Mouse (Mus musculus): ENCODE measurements around the gene Map3k6. TPM values are rescaled to one million over a fixed set of nuclear protein-coding genes. Genes with fewer than 3 reads are reported as not detected.

Map3k6 gene
- polyA plus RNA-seq, 1 experiment, result 1.2 TPM

GRCm38 (mm10) chr4:133255392-133255791 is 14.8 kb downstream of the Map3k6 start:
- TF ChIP-seq TAL1 (IDR thresholded peaks at IDR 0.05; ENCODE audit: low read length), result no peak
- no peaks in the 10 kb centered on the region for H3K9me3 ChIP-seq (ENCODE audit: control insufficient read depth, low read length)
- H3K4me3 ChIP-seq (replicated peaks), result no peak overlapping the region
- H3K36me3 ChIP-seq (ENCODE audit: control insufficient read depth), result no peaks in the 10 kb centered on the region
- H3K27me3 ChIP-seq (ENCODE audit: control insufficient read depth), result peaks cover 64% of the 10 kb centered on the region
- H3K4me1 ChIP-seq (ENCODE audit: control insufficient read depth), result peaks cover 15% of the 10 kb centered on the region

DNA sequence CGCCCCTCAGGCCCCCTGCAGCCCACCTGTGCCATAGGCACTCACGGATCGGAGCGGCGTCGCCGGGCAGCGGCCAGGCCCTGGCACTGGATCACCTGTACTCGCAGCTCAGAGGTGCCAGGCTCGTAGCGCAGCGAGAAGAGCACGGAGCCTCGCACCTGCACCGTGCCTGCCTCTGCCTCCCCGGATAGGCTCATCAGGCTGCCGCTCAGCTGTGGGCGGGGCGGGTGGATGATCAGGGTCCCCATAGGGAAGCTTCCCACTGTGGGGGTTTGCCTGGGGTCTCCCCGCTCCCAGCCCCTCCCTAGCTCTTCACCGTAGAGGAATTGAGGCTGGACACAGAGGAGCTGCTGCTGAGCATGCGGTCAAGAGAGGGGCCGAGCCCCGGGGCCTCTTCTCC is 16.2 kb downstream of the Map3k6 start:
- TF ChIP-seq GATA1 (IDR thresholded peaks at IDR 0.05; ENCODE audit: low read length), result no peak
- no peak for TF ChIP-seq TAL1 (IDR thresholded peaks at IDR 0.05; ENCODE audit: low read length)
- H3K4me3 ChIP-seq (replicated peaks), result no peak overlapping the region
- H3K4me1 ChIP-seq (ENCODE audit: control insufficient read depth), result peaks cover 7% of the 10 kb centered on the region; the same call in 1 of the 2 replicates
- H3K36me3 ChIP-seq (ENCODE audit: control insufficient read depth), result no peaks in the 10 kb centered on the region
- H3K27me3 ChIP-seq (ENCODE audit: control insufficient read depth), result peaks cover 50% of the 10 kb centered on the region
- H3K9me3 ChIP-seq (ENCODE audit: control insufficient read depth, low read length), result no peaks in the 10 kb centered on the region

GRCm38 (mm10) chr4:133257230-133257629 is 16.6 kb downstream of the Map3k6 start:
- H3K27me3 ChIP-seq (ENCODE audit: control insufficient read depth), result peaks cover 47% of the 10 kb centered on the region
- TF ChIP-seq TAL1 (IDR thresholded peaks at IDR 0.05; ENCODE audit: low read length), result no peak
- TF ChIP-seq GATA1 (IDR thresholded peaks at IDR 0.05; ENCODE audit: low read length), result no peak
- H3K36me3 ChIP-seq (ENCODE audit: control insufficient read depth), result no peaks in the 10 kb centered on the region
- H3K4me1 ChIP-seq (ENCODE audit: control insufficient read depth), result peaks cover 12% of the 10 kb centered on the region
- H3K9me3 ChIP-seq (ENCODE audit: control insufficient read depth, low read length), result no peaks in the 10 kb centered on the region
- no peak overlapping the region for H3K4me3 ChIP-seq (replicated peaks)

DNA sequence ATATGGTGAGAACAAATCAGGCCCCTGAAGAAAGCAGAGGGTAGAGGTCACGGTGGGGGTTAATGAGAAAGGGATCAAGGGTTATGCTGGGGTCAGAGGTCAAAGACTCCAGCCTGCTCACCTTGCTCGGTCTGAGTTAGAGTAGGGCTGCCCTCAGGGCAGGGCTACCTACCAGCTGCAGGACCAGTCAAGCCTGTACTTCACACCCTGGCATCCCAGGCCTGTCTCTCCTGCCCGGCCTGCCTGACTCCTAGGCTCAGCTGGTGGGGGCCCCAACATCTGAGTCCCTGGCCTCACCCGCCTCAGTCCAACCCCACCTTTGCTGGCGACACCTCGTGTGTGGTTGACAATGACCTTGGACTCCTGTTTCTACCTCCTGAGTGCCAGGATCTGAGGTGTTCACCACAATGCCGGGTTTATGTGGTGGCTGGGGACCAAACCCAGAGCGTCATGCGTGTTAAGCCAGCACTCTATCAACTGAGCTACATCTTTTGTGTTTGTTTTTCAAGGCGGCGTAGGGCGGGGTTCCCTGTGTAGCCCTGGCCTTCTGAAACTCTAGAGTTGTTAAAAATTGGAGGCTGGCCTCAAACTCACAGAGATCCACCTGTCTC is 17.3 kb downstream of the Map3k6 start:
- H3K9me3 ChIP-seq (ENCODE audit: control insufficient read depth, low read length), result no peaks in the 10 kb centered on the region
- peaks cover 18% of the 10 kb centered on the region for H3K4me1 ChIP-seq (ENCODE audit: control insufficient read depth)
- H3K36me3 ChIP-seq (ENCODE audit: control insufficient read depth), result no peaks in the 10 kb centered on the region
- TF ChIP-seq GATA1 (IDR thresholded peaks at IDR 0.05; ENCODE audit: low read length) (no peak), TAL1 (IDR thresholded peaks at IDR 0.05; ENCODE audit: low read length) (no peak)
- no peak overlapping the region for H3K4me3 ChIP-seq (replicated peaks)
- H3K27me3 ChIP-seq (ENCODE audit: control insufficient read depth), result peaks cover 44% of the 10 kb centered on the region

DNA sequence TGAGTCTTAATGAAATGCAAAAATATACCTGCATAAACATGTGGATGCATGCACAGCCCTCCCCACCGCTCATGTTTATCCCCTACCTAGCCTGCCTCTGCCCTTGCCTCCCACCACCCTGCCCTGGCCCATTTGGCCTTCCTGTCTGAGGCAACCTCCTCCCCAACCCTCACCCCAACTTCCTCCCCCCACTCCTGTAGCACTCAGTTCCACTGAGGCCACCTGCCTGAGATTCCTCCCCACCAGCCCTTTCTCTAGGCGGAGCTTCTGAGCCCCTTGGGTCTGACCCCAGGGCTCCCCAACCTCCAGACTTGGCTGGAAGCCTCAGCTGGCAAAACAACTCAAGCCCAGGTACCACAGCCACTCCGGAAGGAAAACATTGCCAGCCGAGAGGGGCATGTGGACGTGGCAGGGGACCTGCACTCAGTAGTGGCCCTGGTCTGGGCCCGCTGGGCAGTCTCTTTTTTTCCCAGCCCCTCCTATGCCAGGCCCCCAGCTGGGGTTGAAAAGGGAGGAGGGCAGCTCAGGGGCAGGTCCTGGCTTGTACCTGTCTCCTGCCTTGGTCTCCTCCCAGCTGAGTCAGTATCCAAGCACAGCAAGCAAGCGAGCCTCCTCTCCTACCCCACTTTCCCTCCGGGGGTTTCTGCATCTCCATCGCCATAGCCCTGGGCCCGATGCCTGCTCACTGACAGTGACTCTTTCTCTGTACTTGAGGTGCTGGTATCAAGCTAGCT is 21.2 kb downstream of the Map3k6 start:
- no peak overlapping the region for H3K4me3 ChIP-seq (replicated peaks)
- peaks cover 29% of the 10 kb centered on the region for H3K36me3 ChIP-seq (ENCODE audit: control insufficient read depth)
- no peak for TF ChIP-seq GATA1 (IDR thresholded peaks at IDR 0.05; ENCODE audit: low read length)
- TF ChIP-seq TAL1 (IDR thresholded peaks at IDR 0.05; ENCODE audit: low read length), result no peak
- H3K9me3 ChIP-seq (ENCODE audit: control insufficient read depth, low read length), result no peaks in the 10 kb centered on the region
- peaks cover 23% of the 10 kb centered on the region for H3K27me3 ChIP-seq (ENCODE audit: control insufficient read depth)
- peaks cover 25% of the 10 kb centered on the region for H3K4me1 ChIP-seq (ENCODE audit: control insufficient read depth)

- no peak overlapping the region for H3K4me3 ChIP-seq (replicated peaks)
- H3K27me3 ChIP-seq (ENCODE audit: control insufficient read depth), result peaks cover 18% of the 10 kb centered on the region
- peaks cover 25% of the 10 kb centered on the region for H3K4me1 ChIP-seq (ENCODE audit: control insufficient read depth)
- peaks cover 34% of the 10 kb centered on the region for H3K36me3 ChIP-seq (ENCODE audit: control insufficient read depth)
- no peaks in the 10 kb centered on the region for H3K9me3 ChIP-seq (ENCODE audit: control insufficient read depth, low read length)
- TF ChIP-seq GATA1 (IDR thresholded peaks at IDR 0.05; ENCODE audit: low read length), result no peak
- TF ChIP-seq TAL1 (IDR thresholded peaks at IDR 0.05; ENCODE audit: low read length), result no peak
Measured at GRCm38 (mm10) chr4:133262375-133262765, 21.8 kb downstream of the Map3k6 start.

GRCm38 (mm10) chr4:133262882-133263281 is 22.3 kb downstream of the Map3k6 start, which contains the start of gene Sytl1:
Sytl1 (minus strand) TSS chr4:133263113.
- no peak for TF ChIP-seq GATA1 (IDR thresholded peaks at IDR 0.05; ENCODE audit: low read length)
- TF ChIP-seq TAL1 (IDR thresholded peaks at IDR 0.05; ENCODE audit: low read length), result no peak
- peaks cover 13% of the 10 kb centered on the region for H3K27me3 ChIP-seq (ENCODE audit: control insufficient read depth)
- peaks cover 40% of the 10 kb centered on the region for H3K36me3 ChIP-seq (ENCODE audit: control insufficient read depth)
- H3K4me3 ChIP-seq (replicated peaks), result no peak within 1 kb of the TSS
- peaks cover 22% of the 10 kb centered on the region for H3K4me1 ChIP-seq (ENCODE audit: control insufficient read depth)
- no peaks in the 10 kb centered on the region for H3K9me3 ChIP-seq (ENCODE audit: control insufficient read depth, low read length)

- peaks cover 9% of the 10 kb centered on the region for H3K27me3 ChIP-seq (ENCODE audit: control insufficient read depth)
- no peak overlapping the region for H3K4me3 ChIP-seq (replicated peaks)
- peaks cover 19% of the 10 kb centered on the region for H3K4me1 ChIP-seq (ENCODE audit: control insufficient read depth)
- TF ChIP-seq TAL1 (IDR thresholded peaks at IDR 0.05; ENCODE audit: low read length), result no peak
- no peak for TF ChIP-seq GATA1 (IDR thresholded peaks at IDR 0.05; ENCODE audit: low read length)
- no peaks in the 10 kb centered on the region for H3K9me3 ChIP-seq (ENCODE audit: control insufficient read depth, low read length)
- H3K36me3 ChIP-seq (ENCODE audit: control insufficient read depth), result peaks cover 48% of the 10 kb centered on the region
Measured at GRCm38 (mm10) chr4:133263756-133264155, 23.1 kb downstream of the Map3k6 start.

DNA sequence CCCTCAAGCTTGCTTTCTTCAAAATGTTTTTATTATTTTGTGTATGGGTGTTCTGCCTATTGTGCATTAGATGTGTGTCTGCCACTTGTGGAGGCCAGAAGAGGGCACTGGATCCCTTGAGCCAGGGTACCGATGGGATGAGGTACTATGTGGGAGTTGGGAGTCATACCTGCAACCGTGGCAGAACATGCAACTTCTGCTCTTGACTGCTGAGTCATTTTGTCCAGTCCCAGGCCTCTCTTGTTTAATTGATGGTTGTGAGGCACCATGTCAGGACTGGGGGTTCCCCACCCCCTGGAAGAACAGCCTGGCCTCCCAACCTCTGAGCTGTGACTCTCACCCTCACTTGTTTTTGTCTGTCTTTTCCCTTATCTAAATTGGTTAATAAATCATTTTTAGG is 23.9 kb downstream of the Map3k6 start:
- Histone ChIP-seq H3K36me3 (ENCODE audit: control insufficient read depth) (peaks cover 56% of the 10 kb centered on the region), H3K4me3 (replicated peaks) (no peak overlapping the region), H3K4me1 (ENCODE audit: control insufficient read depth) (peaks cover 19% of the 10 kb centered on the region), H3K27me3 (ENCODE audit: control insufficient read depth) (peaks cover 3% of the 10 kb centered on the region), H3K9me3 (ENCODE audit: control insufficient read depth, low read length) (no peaks in the 10 kb centered on the region)
- no peak for TF ChIP-seq GATA1 (IDR thresholded peaks at IDR 0.05; ENCODE audit: low read length)
- no peak for TF ChIP-seq TAL1 (IDR thresholded peaks at IDR 0.05; ENCODE audit: low read length)

Measured in erythroblast, embryonic 14.5 days (primary cell).